Mouse (Mus musculus) WW6 (cell line): ENCODE results near the gene Odc1.

Source experiments
- DNase-seq: peaks from one replicate; pipeline ENCODE4 v3.0.0-alpha.2; 2013; ENCODE audit warnings: low read depth, low spot score

Gene Odc1

GRCm38 (mm10) chr12:17586011-17586410 lies 41.4 kb downstream of the Odc1 start:
- DNase-seq: no peak

DNA sequence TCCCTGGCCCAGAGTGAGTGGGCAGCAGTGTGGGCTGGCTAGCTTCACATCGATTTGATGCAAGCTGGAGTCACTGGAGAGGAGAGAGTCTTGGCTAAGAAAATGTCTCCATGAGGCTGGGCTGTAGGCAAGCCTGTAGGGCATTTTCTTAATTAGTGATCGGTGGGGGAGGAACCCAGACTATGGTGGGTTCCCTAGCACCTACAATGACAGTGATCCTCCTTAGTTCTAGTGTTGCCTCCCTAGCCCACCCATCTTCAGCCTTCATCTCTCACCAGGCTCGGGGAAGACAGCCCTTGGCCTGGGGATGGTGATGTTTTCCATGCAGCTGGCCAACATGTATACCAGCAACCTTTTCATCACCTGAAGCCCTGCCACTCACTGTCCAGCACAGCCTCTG lies 43.8 kb downstream of the Odc1 start:
- no peak for DNase-seq

DNA sequence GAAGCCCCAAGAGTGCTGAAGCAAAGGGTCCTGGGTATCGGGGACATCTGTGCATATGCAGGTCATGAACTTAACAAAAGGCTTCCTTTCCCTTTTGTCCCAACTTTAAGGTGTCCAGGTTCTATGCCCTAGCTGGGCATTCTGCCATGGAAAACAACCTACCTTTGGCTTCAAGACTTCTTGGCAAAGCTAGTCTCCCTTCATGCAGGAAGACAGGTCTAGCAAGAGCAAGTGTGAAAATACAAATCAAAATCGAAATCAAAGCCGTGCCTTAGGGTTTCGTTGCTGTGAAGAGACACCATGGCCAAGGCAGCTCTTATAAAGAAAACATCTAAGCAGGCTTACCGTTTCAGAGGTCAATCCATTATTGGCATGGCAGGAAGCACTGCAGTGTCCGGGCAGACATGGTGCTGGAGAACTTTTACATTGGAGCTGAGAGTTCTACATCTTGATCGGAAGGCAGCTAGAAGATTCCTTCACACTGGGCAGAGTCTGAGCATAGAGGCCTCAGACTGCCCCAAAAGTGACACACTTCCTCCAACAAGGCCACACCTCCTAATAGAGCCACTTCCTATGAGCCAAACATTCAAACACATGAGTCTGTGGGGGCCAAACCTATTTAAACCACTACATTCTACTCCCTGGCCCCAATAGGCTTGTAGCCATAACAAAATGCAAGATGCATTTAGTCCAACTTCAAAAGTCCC lies 44.5 kb downstream of the Odc1 start:
- DNase-seq: no peak

GRCm38 (mm10) chr12:17591249-17591648 lies 46.7 kb downstream of the Odc1 start:
- DNase-seq: no peak

GRCm38 (mm10) chr12:17593956-17594355 lies 49.4 kb downstream of the Odc1 start:
- DNase-seq: no peak

DNA sequence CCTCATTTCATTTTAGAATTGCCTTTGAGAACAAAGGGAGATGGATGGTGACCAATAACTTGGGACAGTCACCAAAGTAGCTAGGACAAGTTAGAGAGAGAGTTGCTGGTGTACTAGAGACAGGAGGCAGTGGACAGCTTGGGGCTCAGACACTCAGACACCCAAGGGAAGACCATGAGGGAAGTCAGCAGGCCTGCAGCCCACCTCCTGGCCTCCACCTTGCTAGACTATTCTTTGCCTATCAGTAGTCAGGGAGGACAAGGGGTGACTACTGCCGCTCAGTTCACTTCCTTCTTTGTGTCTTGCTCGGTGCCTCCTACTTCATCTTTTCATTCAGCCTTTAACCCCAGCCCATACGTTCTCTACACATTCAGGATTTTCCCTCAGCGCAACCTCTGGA lies 50.1 kb downstream of the Odc1 start:
- no peak for DNase-seq

DNA sequence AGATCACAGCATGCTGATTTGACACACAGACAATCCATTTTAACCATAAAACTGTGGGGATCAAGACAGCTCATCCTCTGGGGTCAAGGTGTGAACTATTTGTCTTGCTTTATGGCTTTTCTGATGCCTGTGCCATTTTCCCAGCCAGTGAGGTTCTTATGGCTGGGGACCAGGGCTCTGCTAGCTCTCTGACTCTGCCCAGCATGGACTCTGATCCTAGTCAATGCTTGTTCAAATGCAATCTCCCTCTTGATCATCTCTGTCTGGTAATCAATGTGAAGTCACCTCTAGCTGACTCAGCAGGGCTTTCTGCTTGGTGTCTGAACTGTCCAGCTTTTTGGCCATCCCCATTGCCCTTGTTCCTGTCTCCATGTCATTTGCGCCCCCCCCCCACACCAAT lies 50.6 kb downstream of the Odc1 start:
- DNase-seq: no peak
